Comparison of ENCODE assay signal across 24 mouse cellular contexts in genomic region chr2:61213951-61214350, GRCm38 (mm10).
"Had no signal": no experiment of that assay in that cellular context is flagged by ENCODE, and none has a peak within 500 bp of the region (broad histone marks: within the 10 kb centered on the region; RNA-seq: fewer than 3 reads in every experiment).

No protein-coding gene starts in this region.

- H3K4me1 ChIP-seq: embryonic facial prominence, embryonic 10.5 days; embryonic facial prominence, embryonic 12.5 days; embryonic facial prominence, embryonic 13.5 days; embryonic facial prominence, embryonic 15.5 days; forebrain, embryonic 10.5 days; forebrain, embryonic 12.5 days; forebrain, embryonic 13.5 days; forebrain, embryonic 15.5 days; heart, embryonic 10.5 days; heart, embryonic 12.5 days had no signal

- H3K9ac ChIP-seq: embryonic facial prominence, embryonic 12.5 days; embryonic facial prominence, embryonic 13.5 days; embryonic facial prominence, embryonic 15.5 days; forebrain, embryonic 12.5 days; forebrain, embryonic 13.5 days; forebrain, embryonic 15.5 days; forebrain, postnatal 0 days; heart, embryonic 12.5 days had no signal

- H3K27ac ChIP-seq: embryonic facial prominence, embryonic 10.5 days; embryonic facial prominence, embryonic 12.5 days; embryonic facial prominence, embryonic 13.5 days; embryonic facial prominence, embryonic 15.5 days; forebrain, embryonic 10.5 days; forebrain, embryonic 12.5 days; forebrain, embryonic 13.5 days; forebrain, embryonic 15.5 days; gastrocnemius, adult 2 months; heart, adult 2 months; heart, embryonic 10.5 days had no signal

- H3K9me3 ChIP-seq: embryonic facial prominence, embryonic 10.5 days; embryonic facial prominence, embryonic 12.5 days; embryonic facial prominence, embryonic 13.5 days; embryonic facial prominence, embryonic 15.5 days; forebrain, embryonic 10.5 days; forebrain, embryonic 12.5 days; forebrain, embryonic 13.5 days; forebrain, embryonic 15.5 days; heart, embryonic 10.5 days; heart, embryonic 12.5 days had no signal

- H3K4me3 ChIP-seq: embryonic facial prominence, embryonic 10.5 days; embryonic facial prominence, embryonic 12.5 days; embryonic facial prominence, embryonic 13.5 days; embryonic facial prominence, embryonic 15.5 days; erythroblast, embryonic 14.5 days; forebrain, embryonic 10.5 days; forebrain, embryonic 12.5 days; forebrain, embryonic 13.5 days; forebrain, embryonic 15.5 days; gastrocnemius, adult 2 months; heart, adult 2 months; heart, embryonic 10.5 days; heart, embryonic 12.5 days had no signal

- H3K36me3 ChIP-seq: embryonic facial prominence, embryonic 10.5 days; embryonic facial prominence, embryonic 12.5 days; embryonic facial prominence, embryonic 13.5 days; embryonic facial prominence, embryonic 15.5 days; forebrain, embryonic 10.5 days; forebrain, embryonic 12.5 days; forebrain, embryonic 15.5 days; heart, embryonic 10.5 days; heart, embryonic 12.5 days had no signal

- DNase-seq: cerebellum, postnatal 14 days; cerebellum, postnatal 25 days; cerebellum, postnatal 36 days; embryo, embryonic 11 days; forebrain, postnatal 0 days; gastrocnemius, adult 2 months; gastrocnemius, postnatal 10 days; gastrocnemius, postnatal 14 days; gastrocnemius, postnatal 25 days; gastrocnemius, postnatal 36 days; heart, adult 11 months; heart, adult 18-20 months; heart, adult 2 months had no signal
